Mouse (Mus musculus) adipocyte (in vitro differentiated cells): ENCODE measurements around the gene Bicral.
A peak's percentile ranks its signal among the peaks of the same experiment; 100 is the strongest.
"Not testable (repeated sequence)": the region's sequence is repeated elsewhere in the genome, so short reads cannot be mapped to it uniquely, and the experiment has no call there.

Experiments used
- DNase-seq: peaks from one replicate; pipeline ENCODE4 v3.0.0-alpha.2; 2016; ENCODE audit warnings: low spot score

Bicral gene

DNA sequence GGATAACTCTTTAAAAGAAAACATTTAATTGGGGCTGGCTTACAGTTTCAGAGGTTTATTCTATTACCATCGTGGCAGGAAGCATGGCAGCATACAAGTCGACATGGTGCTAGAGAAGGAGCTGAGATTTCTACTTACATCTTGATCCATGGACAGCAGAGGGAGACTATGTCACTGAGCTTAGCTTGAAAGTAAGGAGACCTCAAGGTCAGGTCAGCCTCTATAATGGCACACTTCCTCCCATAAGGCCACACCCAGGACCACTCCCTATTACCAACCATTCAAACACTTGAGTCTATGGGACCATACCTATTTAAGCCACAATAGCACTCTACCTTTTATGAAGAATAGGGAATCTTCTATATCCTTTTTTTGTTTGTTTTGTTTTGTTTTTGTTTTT, 65.3 kb downstream of the Bicral start:
- DNase-seq = no peak

DNA sequence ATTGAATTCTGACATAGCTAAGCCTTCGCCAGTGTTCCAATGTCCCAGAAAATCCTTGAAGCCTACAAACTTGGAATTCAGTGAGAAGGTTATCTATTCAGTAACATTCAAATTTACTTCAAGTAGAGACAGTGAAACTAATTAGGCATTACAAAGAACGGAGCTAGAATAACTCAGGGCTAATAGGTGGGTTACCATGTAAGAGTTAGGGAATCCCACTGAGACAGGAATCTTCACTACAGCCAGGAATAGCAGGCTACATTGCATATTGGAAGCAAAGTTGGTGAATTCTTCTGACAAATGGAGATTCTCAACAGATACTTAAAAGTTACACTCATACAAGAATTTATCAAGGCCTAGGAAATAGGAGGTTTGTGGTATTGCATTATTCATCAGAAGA, 70.3 kb downstream of the Bicral start:
- not testable (repeated sequence) for DNase-seq

DNA sequence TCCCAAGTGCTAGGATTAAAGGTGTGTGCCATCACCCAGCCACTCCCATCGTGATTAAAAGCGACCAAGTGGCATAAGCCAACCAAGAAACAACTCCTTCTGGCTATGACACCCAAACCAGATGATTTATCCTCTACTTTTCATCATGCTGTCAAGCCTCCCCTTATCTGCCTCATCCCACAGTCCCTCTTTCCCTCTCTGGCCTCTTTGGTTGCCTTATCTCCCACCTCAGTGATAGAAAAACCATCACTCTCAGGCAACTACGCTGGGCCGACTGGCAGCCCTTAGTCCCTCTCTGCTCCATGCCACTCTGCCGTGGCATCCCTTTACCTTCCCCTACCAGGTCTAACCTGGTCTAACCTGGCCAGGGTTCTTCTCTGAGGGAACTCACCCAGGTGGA, 71.3 kb downstream of the Bicral start:
- no peak for DNase-seq

DNA sequence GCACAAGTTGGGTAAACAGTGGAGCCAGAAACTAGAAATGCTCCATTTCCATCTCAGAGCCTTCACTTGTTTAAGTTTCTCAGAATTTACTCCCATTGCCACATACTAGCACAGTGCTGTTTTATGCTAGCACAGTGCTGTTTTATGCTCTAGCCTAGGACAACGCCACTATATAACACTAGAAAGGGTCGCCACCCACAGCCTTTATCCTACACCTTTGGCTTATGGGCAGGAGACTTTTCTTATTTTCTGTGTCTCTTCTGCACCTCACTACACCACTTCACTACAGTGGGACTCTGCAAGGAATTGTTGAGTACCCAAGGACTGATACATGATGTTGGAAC, 75.1 kb downstream of the Bicral start:
- DNase-seq = no peak

DNA sequence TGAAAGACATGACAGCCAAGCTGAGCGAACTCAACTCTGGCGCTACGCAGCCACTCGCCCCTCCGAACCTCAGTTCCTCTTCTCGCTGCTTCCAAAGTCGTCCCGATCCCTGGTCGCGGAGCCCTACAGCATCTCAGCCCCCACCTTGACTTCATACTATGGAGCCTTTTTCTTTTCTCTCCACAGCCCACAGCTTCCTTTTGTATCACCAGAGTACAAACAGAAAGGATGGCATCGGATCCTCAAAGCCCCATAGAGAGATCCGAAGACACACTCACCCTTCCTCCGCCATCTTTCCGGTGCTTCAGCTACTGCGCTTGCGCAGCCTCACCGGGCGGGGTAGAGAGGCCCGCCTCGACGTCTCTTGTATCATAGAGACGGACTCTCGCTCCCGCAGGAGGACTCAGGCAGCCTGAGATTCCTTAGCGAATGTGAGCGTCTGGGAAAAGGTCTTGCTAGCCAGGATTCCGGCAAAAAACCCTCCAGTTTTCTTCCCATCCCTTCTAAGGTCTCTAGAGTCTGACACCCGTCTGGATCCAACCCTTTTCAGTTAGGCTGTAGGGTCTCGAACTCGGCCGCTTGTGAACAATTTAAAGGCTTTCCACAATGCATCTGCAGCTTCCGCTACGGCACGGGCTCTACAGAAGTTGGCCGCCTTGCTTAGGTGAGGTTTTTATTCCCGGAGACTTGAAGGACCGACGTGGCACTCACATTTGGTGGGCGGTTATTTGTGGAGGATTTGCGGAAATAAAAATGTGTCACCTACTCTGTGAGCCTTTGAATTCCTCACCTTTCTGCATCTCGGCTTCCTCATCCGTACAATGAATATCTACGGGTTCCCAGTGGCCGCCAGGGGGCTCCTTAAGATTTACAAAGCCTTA, 75.7 kb downstream of the Bicral start, which contains the start of gene Rpl7l1:
TSS of gene Rpl7l1 (minus strand) at position 332 of the 881 bp plus-strand sequence.
- peak; percentile 96 for DNase-seq

DNA sequence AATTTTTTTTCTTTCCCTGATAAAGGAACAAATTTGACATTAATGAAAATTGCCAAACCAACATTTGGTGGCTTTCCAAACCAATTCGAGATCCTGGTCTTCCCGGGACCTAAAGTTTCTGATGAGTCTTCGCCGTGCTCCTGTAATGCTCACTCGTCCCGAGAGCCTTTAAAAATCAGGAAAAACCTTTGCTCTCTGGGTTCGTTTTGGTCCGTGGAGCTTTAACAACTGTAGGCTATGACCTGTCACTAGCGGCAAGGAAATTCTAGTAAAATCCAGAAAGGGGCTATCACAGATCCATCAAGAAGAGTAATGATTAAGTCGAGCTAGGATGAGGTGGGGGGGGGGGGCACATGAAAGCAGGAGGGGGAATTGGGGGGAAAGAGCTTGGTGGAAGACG, 76.4 kb downstream of the Bicral start:
- DNase-seq = peak; percentile 58

DNA sequence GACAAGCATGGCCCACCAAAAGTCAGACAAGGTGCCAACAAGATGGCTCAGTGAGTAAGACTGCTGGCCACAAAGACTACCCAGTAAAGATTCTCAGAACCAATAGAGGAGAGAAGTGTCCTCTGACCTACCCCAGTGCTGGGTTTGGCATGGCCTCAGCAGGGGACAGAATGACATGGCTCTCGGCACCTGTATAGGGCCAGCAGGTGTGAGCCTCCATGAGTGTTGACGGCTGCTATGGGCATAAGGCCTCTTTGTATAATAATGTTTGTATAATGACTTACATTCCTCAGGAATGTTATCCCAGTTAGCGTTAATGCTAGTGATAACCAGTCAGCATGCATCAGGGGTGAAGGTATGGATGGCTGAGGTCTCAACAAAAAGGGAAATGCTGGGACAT, 82.2 kb downstream of the Bicral start:
- no peak for DNase-seq

DNA sequence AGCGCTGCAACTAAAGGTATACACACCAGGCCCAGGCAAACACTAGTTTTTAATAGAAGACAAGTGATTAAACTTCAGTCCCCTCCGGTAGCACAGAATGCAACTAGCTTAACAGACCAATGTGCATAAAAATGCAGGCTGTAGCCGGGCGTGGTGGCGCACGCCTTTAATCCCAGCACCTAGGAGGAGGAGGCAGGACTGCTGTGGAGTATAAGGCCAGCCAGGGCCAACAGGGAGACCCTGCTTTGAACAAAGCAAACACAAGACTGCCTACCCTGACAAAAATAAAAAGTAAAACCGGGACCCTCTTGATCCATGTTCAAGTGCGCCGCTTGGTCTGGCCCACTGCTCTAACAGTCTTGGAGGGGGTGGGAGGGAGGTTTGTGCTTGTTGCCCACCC, 83.2 kb downstream of the Bicral start:
- no peak for DNase-seq

DNA sequence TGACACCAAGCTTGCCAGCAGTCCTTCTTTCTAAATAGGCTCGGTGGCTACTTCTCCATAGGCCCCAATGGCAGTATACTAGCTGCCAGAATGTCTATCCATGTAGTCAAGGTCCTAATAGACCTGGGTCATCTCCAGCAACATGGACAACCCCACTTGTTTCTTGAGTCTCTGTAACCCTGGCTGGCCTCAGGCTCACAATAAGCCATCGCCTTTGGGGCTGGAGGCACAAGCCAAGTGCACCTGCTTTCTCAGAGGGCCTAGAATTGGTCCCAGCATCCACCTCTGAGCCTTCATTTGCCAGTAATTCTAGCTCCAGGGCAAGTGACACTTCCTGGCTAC, 84.2 kb downstream of the Bicral start:
- no peak for DNase-seq

DNA sequence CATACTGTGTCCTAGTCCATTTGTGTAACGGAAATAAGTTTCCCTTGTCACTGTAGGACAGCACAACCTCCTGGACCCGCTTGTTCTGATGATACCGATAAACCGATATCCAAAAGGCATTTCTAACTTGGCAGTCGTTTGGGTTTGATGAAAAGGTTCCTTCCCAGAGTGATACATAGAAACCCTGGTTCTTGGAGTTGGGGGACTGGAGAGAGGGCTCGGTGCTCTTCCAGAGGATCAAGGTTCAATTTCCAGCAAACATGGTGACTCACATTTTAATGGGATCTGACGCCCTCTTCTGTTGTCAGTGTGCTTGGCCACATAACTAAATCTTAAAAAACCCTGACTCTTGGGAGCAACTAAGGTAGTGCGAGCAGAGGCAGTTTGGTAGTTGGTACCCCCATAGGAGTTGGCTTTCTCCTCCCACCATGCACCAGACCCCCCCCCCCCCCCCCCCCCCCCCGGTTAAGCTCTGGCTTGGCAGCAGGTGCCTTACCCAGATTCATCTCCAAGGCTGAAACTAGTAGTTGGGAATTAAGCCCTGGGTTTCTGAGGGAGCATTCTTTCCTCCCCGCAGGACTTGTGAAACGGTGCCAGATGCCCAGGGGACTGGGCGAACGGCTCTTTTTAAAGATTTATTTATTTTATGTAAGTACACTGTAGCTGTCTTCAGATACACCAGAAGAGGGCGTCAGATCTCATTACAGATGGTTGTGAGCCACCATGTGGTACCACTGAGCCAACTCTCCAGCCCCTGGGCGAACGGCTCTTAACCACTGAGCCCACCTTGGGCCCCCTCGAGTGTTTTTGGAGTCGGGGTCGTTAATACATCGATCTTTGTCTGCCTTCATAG, 84.8 kb downstream of the Bicral start:
- peak; percentile 67 for DNase-seq

DNA sequence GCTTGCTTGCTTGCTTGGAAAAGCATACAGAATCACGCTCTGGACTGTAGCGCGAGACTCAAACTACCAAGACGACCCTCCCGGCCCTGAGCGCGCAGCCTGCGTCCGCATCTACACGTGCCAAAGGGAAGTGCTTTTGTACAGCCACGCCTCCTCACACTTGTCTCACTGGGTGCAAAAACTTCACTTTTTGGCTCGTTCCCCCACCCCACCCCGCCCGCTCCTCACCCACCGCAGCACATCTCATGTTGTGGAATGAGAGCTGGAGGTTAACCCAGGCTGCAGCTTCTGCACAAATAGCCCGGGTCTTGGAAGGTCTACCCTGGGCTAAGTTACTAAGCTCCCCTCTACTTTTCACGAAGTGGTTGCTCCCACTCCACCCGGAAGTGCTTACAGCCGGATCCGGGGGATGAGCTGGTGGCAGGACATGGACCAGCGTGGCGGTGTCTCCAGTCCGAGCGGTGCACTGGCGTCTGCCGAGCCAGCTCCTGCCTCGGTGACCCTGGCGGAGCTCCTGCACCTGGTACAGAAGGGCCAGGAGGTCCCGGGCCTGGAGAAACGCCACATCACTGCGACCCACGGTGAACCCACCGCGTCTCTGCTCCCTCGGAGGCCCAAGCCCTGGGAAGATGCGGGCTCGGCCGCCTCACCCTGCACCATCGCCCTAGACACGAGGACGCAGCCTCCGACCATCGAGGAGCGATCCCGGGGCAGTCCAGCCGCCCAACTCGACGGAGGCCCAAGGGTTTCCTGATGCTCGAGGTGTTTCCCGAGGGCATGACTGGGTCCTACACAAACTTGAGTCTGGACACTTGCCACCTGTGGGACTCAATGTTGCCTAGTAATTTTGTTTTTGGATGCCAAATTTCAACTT, 85.6 kb downstream of the Bicral start, which contains the start of gene 2310039H08Rik:
TSS of gene 2310039H08Rik (plus strand) at position 232 of the 874 bp plus-strand sequence.
- peak; percentile 92 for DNase-seq

DNA sequence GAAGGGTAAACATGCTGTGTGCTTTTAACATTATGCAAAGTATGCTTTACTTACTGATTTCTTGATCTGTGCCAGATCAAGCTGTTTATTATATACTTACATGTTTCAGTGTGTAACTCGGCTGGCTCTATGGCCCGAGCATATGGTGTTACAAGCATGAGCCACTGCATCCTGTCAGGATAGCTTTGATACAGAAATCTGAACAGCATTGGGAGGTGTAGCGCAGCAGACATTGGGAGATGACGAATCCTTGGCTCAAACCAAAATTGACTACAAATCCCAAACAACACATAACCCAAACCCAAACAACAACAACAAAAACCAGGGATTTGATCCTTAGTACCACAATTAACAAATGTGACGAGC, 86.3 kb downstream of the Bicral start:
- no peak for DNase-seq

DNA sequence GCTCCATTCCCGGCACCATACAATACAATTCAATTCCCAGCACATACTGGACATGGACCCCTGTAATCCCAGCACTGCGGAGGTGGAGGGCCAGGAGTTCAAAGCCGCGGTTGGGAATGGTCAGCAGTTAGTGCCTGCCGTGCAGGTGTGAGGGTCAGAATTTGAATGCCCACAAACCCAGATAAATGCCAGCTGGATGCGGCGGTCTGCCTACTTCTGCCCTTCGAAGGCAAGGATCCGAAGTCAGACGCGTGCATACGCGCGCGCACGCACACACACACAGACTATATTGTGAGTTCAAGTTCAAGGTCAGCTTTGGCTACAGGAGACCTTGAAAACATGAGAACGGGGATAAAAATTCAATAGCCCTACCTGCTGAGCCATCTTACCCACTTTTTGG, 86.7 kb downstream of the Bicral start:
- DNase-seq = no peak

DNA sequence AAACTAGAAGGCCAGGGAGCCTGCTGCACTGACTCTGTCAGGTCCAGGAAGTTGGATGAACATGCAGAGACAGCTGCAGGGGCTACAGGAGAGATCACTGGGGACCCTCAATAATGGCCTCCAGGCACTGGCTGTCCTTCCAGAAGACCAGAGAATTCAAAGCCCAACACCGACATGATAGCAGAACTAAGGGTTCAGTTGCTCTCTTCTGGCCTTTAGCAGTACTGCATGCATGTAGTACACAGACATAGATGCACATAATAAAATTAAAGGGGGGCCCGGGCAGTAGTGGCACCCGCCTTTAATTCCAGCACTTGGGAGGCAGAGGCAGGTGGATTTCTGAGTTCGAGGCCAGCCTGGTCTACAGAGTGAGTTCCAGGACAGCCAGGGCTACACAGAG, 87.3 kb downstream of the Bicral start:
- no peak for DNase-seq

DNA sequence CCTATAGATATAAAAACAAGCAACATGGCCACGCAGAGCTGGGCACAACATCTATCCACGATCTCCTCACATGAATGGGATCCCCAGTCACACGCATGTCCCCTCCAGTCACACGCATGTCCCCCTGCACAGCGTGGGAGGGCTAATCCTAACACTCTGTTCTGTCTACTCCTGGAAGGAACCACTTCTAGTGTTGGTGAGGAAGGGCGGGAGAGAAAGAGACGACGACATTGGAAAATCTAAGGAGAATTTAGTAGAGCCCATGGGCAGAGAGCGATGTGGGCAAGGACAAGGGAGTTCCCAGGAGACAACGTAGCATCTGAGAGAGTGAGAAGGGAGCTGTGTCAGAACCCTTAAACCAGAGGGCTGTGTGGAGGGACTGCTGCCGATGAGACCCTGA, 87.7 kb downstream of the Bicral start:
- DNase-seq = no peak

DNA sequence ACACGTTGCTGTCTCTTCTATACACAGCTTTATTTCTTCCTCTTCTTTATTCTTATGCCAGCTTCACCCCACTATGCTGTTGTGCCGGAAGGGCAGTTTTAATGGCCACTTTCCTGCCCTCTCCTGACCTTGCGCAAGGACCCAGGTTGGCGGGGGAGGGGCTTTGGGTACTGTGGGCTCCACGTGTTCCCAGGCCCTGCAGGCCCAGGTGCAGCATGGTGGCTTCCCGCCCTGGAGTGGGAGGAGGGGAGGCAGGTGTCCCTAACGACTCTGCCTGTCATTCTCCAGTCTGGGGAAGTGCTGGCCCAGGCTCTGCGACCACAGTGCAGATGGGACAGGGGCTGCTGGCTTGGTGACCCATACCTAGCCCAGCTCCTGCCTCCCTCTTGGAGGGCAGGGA, 90.4 kb downstream of the Bicral start:
- DNase-seq = no peak

DNA sequence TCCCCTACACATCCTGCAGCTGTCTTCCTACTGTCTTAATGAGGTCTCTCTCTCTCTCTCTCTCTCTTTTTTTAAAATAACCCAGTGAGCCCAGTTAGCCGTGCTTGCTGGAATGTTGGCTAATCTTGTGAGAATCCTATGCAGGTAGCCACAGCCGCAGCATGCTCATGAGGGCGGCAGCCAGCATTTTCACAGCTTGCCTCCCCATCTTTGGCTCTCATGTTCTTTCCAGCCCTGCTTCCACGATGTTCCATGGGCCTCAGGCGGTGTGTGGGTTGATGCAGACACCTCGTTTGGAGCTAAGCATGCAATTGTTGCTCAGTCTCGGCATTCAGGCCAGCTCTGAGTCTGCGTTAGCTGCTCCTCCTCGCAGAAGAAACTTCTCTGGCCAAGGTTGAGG, 93.4 kb downstream of the Bicral start:
- not testable (repeated sequence) for DNase-seq

DNA sequence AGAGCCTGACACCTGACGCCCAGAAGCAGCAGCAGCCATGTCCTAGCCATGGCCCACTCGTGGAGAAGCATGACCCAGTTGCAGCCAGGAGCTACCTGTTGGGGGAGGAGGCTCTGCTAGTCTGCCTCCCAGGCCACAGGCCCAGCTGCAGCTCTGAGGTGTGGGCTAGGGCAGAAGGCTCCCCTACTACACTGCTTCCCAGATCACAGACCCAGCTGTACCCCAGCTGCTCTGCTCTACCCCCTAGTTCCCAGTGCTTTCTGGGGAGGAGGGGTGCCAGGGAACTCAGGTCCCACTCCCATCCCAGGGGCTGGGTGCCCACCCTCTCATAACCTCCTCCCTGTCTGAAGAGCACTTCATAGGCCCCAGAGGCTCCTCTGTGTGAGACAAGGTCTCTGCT, 94.7 kb downstream of the Bicral start, which contains the start of gene Ptcra:
TSS of gene Ptcra (minus strand) at position 169 of the 400 bp plus-strand sequence.
- no peak for DNase-seq

DNA sequence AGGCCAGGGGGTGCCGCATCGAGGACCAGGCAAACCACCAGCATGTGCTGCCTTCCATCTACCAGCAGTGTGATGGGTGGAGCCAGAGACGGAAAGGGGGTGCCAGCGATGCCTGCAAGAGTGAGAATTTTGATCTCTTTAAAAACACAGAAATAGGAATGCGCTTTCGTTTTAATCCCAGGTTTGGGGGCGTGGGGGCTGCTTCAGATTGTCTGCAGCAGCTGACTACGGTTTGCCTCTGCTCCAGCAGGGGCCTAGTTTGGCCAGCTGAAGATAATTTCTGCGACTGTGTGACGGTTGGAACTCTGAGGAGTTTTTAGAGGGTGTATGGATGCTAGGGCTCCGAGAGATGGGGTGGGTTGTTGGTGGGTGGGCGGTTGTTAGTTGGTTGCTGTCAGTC, 99.5 kb downstream of the Bicral start:
- no peak for DNase-seq

DNA sequence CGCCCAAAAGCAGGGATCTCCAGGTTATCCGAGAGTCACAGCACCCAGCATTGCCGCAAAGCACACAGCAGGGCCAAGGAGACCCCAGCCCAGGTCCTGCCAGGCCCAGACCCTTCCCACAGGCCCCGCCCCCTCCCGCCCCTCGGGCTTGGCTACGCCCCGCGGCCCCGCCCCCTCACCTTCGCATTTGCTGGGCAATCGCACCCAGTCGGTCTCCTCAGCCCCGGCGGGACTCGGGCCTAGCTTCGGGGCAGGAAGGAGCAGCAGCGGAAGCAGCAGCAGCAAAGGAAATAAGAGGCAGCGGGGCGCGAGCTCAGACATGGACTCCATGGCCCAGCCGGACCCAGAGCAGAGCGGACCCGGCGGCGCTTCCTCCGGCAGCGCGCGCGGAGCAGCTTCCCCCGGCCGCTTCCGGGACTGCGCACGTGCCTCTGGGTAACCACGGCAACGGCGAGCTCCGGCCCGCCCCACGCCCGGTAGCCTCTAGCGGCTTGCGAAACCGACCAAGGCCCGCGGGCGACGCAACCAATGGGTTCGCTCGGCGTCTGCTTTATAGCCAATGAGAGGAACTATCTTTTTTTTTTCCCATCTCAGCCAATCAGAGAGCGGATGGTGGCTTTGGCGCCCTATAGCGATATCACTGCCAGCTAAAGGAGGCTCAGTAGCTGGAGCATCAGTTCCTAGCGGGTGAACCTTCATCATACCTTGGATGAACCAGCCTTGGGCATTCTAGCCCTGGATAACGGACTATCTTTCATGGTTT, 106.3 kb downstream of the Bicral start, which contains the start of gene Cnpy3:
TSS of gene Cnpy3 (minus strand) at position 421 of the 763 bp plus-strand sequence.
- peak; percentile 97 for DNase-seq

DNA sequence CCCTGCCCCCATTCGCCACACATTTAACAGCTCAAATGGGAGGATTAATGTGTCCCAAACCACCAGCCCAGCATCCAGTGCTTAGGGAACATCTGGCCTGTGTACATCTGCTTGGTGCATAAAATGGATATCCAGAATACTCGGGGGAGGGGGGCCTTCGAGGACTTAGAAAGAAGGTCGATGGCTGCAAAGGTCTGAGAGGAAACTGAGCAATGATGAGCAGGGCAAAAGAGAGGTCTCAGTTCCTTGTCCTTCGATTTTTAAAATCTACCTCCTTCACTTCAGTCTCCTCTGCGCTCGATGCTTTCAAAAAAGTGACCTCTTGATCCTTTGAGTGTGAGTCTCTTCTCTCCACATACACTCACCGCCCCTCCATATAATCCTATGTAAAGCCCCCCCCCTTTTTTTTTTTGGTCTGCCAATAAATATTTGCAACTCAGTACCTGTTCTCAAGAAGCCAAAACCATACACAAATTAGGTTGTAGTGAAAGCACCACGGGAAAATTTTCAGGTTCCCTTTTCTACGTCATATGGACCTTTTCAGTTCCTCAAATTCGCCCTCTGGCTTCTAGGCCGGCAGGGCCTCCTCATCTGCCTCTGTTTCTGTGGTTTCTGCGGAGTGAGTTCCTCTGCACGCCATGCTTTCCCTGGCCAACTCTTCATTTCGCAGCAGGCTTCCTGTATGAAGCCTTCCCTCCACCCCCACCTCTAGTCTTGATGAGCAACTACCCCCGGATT, 107.1 kb downstream of the Bicral start:
- no peak for DNase-seq
